Mouse (Mus musculus) hindlimb bud, embryonic 11.5 days (tissue): ENCODE results near the gene Selenov.
"Not testable (repeated sequence)": the region's sequence is repeated elsewhere in the genome, so short reads cannot be mapped to it uniquely, and the experiment has no call there.

ENCODE experiments used
- DNase-seq: peaks from one replicate; pipeline ENCODE4 v3.0.0-alpha.2; 2012; ENCODE audit warnings: low read depth, low spot score; ENCODE audit errors: extremely low spot score

Selenov gene

DNA sequence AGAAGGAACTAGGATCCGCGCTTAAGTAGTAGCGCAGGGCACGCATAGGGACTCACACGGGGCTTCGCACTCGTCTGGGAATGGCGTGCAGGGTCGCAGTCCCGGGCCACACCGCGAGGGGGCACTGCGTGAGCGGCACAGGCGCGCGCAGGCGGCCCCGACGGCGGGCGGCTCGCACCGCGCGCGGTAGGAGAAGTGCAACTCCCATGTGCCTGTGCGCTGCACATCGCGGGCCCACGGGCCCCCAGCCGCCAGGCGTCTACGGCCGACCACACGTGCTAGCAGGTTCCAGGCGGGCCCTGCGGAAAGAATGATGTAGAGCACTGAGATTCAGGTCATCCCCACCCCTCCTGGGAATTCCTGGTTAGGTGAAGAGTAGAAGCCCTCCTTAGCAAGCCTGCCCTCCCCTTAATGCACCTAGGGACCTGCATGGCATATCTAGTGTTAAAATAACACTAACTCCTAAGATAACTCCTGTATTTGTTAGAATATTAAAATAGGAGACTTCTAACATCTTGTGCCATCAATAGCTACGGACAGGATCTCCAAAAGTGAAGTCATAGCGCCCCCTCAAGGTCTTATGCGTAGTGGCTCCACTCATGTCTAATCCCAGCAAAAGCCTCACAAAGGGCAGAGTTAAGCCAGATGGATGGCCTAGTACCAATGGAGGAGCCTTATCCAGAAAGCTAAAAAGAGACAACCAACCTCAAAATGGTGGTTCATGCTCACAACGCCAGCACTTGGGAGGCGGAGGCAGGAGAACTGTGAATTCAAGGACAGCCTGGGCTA is 8.0 kb upstream of the Selenov start:
- DNase-seq: peak; percentile 54

DNA sequence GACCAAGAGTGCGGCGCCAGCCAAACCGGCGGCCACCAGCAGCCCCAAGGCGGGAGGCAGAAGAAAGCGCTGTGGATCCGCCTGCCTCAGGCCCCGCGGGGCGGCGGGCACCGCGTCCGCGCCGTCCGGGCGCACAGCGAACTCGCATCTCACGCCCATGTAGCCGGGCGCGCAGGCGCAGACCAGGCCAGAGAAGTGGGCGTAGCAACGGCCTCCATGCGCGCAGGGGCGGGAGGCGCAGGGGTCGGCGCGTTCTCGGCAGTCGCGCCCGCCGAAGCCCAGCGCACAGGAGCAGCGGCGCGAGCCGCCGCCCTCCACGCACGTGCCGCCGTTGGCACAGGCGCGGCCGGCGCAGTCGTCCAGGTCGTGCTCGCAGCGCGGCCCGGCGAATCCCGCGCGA is 3.5 kb upstream of the Selenov start:
- DNase-seq: peak; percentile 46

DNA sequence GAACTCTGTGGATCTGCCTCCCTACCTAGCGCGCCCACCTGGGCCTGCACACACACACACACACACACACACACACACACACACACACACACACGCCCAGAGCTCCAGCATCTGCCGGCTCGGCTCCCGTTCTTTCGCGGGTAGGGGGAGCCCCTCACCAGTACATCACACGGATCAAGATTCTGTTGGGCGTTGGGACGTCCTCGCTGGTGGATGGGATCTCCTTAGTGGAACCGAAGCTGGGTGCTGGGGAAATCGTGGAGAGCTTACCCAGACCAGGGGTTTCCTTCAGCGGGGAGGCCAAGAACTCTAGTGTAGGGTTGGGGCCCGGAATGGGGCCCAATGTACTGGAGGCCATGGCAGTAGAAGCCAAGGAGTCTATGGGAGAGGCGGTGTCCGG is 821 bp downstream of the Selenov start:
- DNase-seq: no peak

DNA sequence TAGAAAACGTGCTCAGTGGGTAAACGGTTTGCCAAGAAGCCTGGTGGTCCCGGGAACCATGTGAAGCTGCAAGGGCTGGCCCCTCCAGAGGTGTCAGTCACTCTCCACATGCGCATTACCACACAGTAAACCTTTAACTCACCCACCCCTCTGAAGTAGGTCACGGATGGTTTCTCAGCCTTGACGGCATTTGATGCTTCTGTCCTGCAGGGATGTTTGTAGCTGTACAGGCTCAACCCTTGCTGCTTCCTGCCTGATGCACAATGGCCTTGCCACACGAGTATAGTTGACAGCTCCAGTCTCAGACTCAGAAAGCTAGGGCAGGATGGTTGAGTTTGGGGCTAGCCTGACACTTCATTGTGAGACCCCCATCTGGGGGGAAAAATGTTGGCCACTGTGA is 10.4 kb downstream of the Selenov start:
- DNase-seq: no peak

DNA sequence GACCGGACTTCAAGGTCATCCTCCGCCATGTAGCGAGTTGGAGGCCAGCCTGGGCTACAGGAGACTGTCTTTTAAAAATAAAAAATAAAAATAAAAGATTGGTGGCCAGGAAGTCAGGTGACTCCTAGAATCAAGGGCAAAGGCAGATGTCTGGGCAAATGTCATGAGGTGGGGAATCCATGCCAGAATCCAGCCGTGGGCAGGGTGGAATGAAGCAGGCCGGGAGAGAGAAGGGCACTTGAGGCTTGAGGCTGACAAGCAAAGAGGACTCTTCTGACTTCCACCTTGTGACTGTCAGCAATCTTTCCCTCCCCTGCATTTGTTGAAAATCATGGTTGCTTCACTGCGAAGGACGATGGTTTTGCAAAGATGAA is 12.7 kb downstream of the Selenov start:
- no peak for DNase-seq

DNA sequence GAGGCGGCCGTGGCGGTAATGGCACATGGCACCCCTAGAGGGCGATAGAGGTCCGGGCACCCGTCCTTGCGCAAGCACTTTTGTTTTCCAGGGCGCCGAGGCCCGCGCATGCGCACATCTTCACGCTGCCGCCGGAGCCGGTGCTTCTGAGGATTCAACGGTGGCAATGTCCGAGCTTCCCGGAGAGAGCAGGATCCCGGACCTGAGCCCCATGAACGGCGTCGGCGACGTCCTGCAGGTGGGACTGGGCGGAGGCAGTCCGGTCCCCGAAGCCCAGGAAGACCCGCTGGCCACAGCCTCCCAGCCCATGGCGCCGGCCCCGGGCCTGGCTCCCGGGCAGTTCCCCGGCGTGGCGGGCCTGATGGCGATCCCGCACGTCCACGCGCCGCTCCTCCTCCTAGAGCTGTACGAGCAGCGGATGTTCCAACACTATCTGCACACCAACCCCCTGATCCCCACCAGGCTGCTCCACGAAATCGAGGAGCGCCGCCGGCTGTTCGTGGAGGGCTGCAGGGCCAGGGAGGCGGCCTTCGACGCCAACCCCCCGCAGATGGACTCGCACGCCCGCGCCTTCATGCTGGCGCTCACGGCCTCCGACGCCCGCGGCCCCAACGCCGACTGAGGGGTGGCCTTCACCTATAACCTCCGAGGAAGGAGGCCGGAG is 13.2 kb downstream of the Selenov start, which contains the start of gene Eid2b:
Eid2b (plus strand) TSS at position 125 of the 664 bp plus-strand sequence.
- peak; percentile 83 for DNase-seq

DNA sequence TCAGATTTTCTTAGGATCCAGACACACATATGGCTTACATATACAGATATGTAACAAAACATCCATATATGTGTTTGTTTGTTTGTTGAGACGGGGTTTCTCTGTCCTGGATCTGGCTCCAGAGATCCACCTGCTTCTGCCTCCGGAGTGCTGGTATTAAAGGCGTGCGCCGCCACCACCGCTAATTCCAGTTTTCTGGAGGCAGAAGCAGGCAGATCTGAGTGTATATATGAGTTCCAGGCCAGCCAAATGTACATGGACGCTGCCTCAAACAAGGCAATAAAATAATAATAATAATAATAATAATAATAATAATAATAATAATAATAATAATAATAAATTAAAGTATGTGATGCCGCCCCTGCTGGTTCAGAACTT is 13.8 kb downstream of the Selenov start:
- no peak for DNase-seq

DNA sequence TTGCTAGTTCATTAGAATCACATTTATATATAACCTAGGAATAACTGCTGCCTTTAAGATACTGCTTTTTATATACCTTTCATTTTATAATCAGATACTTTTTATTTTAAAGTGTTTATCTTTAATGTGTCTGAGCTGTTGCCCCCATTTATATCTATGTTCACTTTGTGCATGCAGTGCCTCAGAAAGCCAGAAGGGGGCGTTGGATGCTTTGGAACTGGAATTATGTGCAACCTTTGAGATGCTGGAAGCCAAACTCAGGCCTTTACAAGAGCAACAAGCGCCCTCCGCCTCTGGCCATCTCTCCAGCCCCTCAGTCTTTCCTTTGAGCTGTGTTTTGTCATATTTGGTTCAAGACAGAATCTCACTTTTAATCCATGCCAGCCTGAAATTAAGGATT is 19.2 kb downstream of the Selenov start:
- DNase-seq: no peak

DNA sequence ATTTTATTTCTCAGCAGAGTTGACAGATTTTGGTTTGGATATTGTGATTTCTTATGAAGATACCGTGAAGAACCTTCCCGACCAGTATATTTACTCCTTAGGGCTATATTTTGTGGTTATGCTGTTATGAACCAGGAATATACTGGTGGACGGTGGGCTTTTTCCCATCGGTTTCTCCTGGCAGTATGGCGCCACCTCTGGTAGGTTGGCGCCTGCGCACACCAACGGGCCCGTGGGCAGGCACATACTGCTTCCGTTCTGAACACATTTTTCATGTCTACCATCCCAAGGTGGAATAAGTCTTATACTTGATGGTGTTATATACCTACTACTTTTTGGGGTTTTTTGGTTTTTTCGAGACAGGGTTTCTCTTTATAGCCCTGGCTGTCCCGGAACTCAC is 21.6 kb downstream of the Selenov start:
- no peak for DNase-seq

DNA sequence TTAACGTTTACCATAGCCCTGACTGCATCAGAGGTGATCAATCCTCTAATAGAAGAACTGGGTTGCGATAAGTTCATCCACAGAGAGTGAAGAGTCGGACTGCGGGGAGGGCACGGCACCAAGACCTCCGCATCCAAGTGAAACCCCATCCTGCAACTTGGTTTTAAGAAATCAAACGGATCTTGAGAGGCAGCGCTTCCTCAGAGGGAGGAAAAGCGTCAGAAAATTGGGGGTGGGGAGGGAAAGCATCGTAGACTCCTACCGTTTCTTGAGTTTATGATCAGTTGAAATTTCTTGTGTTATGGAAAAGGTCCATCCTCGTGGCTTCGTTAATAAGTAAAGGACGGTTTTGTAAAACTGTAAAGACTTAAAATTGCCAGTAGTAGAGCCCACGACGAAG is 22.4 kb downstream of the Selenov start:
- no peak for DNase-seq

DNA sequence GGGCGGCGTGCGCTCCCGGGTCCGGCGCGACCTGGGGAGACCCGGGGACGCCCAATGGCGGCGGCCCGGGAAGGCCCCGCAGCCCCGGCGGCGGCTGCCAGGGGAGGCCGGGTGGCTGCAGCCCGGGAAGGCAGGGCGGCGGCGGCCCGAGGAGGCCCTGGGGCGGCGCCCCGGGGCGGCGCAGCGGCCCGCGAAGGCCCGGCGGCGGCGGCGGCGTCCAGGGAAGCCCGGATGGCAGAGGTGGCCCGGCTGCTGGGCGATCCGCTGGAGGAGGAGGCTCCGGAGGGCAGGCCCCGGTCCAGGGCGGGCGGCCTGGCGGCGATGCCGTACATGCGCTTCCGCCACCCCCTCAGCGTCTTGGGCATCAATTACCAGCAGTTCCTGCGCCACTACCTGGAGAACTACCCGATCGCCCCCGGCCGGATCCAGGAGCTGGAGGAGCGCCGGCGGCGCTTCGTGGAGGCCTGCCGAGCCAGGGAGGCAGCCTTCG is 22.9 kb downstream of the Selenov start:
- no peak for DNase-seq

DNA sequence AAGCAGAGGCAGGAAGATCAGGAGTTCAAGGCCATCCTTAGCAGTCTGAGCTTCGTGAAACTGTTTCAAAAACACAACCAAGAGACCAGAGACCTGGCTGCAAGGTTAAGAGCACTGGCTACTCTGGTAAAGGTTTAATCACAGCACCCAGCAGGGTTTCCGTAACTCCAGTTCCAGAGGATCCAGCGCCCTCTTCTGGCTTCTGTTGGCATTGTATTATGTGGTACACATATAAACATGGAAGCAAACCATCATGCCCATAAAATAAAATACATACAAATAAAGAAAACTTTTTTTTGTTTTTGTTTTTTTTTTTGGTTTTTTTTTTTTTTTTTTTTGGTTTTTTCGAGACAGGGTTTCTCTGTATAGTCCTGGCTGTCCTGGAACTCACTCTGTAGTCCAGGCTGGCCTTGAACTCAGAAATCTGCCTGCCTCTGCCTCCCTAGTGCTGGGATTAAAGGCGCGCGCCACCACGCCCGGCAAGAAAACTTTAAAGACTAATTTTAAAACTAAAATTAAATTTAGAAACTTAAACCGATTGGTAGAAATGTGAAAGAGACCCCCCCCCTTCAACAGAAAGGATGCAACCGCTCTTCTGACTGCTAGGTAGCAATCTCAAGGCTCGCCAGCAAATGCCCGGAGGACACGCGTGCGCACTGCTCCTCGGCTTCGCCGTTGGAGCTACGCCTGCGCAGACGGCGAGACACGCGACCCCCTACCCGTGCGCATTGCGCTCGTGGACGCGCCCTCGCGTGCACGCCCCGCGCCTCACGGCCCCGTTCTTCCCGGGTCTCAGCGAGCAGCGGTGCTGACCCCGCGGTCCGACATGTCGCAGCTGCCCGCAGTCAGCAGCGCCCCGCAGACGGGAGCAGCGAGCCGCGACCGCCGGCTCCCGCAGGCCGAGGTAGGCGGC is 23.6 kb downstream of the Selenov start, which contains the start of gene Eid2:
Eid2 (plus strand) TSS at position 753 of the 913 bp plus-strand sequence.
- DNase-seq: peak; percentile 57

DNA sequence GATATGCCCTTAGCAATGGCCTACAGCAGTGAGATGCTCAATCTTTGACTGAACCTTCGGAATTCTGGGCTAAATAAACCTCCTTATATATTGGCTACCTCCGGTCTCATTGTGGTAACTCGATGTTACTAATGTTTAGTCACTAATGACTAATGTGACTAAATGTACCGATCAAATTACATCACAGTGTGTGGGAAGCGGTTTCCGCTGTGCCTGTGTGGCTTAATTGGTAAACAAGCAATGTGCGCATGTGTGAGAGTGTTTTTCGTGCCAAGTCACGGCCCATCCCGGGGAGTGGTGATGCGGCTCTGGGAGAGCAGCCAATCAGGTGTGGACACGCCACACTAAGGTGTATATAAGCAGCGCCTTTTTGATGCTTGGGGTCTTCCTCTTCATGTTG is 25.6 kb downstream of the Selenov start:
- DNase-seq: no peak

DNA sequence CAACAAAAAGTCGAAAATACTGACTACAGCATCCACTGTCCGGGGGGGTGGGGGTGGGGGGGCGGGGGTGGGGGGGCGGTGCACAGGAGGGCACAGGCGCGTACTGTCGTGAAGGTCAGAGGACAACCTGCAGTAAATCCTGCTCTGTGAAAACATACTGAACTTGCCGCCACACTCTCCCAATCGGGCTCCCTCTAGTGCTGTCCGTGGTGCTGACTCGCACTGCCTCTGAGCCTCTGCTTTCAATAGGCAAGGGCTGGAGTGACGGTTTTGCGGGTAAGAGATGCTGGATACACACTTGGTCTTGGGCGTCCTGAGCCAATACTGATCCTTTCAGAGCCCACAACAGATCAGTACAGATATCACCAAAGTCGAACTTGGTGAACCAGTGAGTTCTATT is 27.2 kb downstream of the Selenov start:
- DNase-seq: peak; percentile 49

DNA sequence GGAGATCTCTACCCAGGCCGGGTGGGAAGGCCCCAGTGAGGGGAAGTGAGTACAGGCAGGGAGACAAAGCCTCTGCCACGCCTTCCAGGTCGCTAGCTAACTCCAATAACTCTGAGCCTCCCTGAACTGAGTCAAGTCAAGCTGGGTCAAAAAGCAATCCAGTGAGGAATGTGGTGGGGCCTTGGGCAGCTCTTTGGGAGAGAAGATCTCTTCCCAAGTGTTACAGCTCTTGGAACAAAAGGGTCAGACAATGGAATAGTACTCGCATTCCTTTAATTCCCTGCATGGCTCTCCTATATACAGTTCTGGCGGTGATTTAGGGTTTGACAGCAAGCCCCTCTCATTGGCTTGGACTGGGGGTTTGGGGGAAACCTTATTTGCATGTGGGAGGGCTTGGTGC is 28.1 kb downstream of the Selenov start:
- no peak for DNase-seq

DNA sequence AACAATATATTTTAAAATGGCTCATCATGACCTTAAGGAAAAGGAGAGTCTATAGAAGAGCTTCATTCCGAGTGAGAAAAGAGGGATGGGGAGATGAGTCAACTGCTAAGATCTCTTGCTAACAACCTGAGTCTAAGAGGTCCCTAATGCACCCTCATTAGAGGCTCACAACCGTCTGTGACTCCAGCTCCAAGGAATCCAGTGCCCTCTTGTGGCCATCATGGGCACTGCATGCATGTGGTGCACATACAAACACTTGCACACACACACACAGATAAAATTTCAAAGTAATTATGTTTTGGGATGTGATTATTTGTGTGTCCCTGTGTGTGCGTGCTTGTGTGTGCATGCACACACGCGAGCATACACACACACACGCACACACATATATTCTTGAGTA is 35.5 kb downstream of the Selenov start:
- DNase-seq: no peak

DNA sequence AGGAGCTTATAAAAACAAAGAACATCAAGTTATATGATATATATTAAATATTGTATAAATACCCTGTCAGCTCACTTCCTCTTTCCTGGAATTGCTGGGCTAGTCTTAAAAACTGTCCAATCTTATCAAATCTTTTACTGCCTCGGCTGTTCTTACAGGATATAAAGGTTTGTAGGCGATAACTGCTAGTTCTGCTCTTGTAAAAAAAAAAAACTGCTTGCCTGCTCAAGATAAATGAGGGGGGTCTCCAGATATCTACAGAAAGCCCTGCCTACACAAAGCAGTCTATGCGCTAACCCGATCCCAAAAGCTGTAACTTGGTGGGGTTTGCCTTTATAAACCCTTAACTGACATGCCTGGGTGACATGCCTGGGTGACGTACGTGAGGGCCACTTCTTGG is 36.4 kb downstream of the Selenov start:
- DNase-seq: no peak

DNA sequence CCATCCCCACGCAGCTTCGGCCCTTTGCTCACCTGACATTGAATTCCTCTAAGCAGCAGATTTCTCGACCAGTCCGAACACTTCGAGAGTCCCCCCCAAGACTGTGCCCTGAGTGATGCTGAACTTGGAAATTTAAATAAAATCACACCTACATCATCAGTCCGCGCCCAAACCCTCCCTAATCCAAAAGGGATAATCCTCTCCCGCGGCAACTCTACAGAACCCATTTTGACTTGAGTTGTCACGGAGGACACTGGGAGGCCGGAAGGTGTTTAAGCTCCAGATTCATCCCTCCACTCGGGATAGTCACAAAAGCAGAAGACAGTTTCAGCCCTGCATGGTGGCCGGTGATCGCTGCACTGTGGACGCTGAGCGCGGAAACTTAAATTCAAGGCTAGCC is 39.0 kb downstream of the Selenov start:
- no peak for DNase-seq

DNA sequence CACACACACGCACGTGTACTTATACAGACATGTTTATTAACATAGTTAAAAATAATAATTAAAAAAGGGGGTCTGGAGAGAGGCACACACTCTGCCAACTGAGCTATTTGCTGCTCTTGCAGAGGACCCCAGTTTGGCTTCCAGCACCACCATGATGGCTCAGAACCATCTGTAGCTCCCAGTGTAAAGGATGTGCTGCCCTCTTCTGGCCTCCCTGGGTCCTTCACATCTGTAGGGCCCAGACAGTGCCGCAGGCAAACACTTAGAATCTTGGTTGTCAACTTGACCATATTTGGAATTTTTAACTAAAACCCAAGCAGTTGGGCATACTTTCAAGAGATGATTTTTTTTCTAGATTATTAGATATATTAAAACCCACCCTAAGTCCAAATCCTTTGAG is 42.0 kb downstream of the Selenov start:
- DNase-seq: no peak

DNA sequence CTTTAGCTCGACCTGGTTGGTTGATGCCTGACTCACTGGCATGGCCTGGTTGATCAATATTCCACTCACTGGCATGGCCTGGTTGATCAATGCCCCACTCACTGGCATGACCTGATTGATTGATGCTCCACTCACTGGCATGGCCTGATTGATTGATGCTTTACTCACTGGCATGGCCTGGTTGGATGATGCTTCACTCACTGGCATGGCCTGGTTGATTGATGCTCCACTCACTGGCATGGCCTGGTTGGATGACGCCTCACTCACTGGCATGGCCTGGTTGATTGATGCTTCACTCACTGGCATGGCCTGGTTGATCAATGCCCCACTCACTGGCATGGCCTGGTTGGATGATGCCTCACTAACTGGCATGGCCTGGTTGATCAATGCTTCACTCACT is 47.0 kb downstream of the Selenov start:
- DNase-seq: not testable (repeated sequence)
